Mouse (Mus musculus) cerebellum, adult 2 months (tissue): ENCODE data around the gene Olfr449.

ENCODE experiments used
- CTCF ChIP-seq: fragments of 200-500 bp; IDR thresholded peaks from 2 replicates; pipeline ENCODE4 v1.5.1; 2011; ENCODE audit warnings: low read depth, mild to moderate bottlenecking, control low read depth, low read length, moderate library complexity, borderline replicate concordance; ENCODE audit not compliant: insufficient read depth
- POLR2A ChIP-seq: fragments of 200-500 bp; IDR thresholded peaks from 2 replicates; pipeline ENCODE4 v1.6.1; 2011; ENCODE audit warnings: low read length, control low read depth, borderline replicate concordance; ENCODE audit not compliant: insufficient read depth

GRCm38 (mm10) chr6:42811639-42812038, 22.5 kb upstream of the Olfr449 start, which contains the start of gene Olfr450:
- TF ChIP-seq CTCF (no peak), POLR2A (no peak)
